Mouse (Mus musculus) frontal cortex, postnatal 25 days (tissue): ENCODE measurements at regions not wholly inside any gene's neighbourhood (a gene's known extent, or its start where the extent isn't known, plus 50 kb on each side); places are given as distances from the start of the nearest gene placed in this dataset.
A peak's percentile ranks its signal among the peaks of the same experiment; 100 is the strongest.

Experiments
- DNase-seq, 2 experiments: peaks; one replicate each; pipeline ENCODE4 v3.0.0; 2022; ENCODE audit warnings: low spot score in 2 of 2

DNA sequence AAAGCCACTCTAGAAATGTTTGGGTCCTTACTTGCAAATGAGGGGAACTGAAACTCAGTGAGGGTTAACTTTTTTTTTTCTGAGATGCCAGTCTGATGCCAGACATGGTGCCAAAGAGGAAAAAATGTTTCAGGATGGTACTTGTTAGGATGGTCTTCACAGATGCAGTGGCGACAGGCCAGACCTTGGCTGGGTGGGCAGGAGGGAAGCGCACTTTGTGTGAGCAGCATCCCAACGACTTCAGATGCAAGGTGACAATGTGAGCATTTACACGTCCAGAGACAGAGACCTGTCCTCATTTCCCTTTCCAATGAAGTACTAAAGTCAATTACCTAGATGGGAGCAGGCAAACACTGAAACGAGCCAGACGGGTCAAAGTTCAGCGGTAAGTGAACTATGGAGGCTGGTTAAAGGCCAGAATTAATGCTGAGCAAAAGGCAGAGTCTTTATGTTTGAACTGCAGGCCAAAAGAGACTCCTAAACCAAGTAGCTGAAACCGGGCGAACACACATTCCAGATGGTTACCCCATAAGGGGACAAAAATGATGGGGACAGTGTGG lies 213.7 kb upstream of the Ccdc122 start:
- DNase-seq: no peak

DNA sequence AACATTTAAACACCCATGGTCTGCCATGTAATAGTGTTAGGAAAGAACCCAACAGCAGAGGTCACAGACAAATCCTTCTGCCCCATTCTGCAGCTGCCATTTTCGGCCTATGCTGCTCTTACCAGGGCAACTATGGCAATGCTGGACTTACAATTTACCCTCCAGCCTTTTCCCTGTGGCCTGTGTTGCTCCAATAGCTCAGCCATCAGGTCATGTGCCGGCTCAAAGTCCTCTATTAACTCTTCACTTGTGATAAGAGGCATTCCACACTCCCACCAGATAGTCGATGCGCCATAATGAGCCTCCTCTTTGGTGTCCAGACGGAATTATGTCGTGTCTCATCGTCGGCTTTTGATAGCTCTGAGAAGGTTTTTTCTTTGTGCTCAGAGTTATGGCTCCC lies 214.7 kb upstream of the Ccdc122 start:
- no peak for DNase-seq

DNA sequence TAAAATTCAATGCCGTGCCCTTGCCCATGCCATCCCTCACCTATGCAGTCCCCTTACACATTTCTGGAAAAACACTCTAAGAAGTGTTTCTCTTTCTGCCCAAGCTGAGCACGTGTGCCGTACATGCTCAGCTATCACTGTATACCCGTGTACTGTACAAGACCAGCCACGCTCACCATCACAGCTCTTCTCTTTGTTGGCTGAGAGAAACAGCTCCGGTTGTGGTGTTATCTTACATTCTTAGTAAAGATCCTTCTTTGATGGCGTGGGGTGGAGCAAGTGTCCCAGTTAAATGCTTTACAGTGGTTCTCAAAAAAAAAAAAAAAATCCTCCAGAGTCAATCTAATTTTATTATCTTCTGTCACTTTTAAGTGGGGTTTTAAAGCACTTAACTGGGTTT lies 215.1 kb upstream of the Ccdc122 start:
- no peak for DNase-seq

DNA sequence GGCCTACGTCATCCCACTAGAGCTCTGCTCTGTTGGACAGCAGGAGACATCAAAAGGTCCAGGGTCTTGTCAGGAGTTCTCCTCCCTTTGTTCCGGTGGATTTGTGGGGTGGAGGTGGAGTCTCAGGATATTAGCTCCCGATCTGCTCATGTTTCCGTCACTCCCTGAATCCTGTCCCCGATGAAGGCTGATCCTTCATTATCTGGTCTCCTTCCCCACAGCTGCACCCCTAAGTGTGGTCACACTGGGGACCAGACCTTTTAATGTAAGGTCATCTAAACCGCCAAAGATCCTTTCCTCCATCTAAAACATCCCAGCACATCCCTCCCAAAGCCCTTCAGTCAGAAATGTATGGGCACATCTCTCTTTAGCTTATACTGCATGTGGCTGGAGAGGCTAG lies 215.6 kb upstream of the Ccdc122 start:
- DNase-seq: no peak

DNA sequence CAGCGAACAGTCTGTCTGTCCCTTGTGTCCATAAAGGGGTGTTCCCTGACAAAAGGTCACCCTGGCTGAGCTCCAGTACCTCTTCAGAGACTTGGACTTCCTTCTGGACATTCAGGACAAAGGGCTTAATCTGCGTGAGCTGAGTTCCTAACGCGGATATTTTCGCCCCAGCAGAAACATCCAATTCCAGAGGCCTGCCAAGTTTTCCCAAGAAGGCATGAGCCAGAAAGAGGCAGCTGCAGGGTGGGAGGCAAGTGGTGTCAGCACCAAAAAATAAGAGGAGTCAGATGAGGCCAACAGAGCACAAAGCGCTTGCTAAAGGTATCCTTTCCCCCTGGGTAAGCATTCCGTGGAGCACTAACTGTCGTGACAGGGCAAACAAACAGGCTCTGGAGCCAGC lies 216.9 kb upstream of the Ccdc122 start:
- DNase-seq: peak; percentile 48 to 68

DNA sequence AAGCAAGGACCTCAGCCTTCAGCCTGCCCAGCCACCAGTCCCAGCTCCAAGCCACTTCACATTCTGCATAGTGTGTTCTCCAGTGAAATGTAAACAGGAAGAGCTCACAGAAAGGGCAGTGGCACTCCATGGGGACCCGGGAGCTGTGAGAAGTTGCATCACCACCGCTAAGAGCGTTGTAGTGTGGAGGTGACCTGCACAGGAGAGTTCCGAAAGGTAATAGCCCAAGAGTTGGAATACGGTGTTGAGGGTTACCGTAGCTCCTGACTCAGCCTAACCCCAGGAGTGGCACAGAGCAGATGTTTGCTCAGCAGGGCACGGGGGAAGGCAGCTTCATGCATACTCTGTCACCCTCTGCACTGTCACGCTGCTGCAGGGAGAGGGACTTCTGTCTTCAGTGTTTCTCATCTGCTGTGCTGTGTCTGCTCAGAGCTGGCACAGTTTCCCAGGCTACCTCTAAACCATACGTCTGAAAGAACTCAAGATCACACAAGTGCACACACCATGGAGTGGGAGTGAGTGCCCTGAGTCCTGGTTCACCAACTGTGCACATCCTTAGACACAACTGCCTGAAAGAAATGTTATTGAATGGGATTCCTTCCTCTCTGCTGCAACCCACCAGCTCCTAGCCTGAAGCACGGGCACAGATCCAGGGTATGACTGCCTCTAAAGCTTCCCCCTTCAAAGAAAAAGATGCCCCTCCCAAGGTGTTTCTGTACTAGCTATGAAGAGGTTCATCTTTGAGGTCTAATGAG lies 218.1 kb upstream of the Ccdc122 start:
- no peak for DNase-seq

DNA sequence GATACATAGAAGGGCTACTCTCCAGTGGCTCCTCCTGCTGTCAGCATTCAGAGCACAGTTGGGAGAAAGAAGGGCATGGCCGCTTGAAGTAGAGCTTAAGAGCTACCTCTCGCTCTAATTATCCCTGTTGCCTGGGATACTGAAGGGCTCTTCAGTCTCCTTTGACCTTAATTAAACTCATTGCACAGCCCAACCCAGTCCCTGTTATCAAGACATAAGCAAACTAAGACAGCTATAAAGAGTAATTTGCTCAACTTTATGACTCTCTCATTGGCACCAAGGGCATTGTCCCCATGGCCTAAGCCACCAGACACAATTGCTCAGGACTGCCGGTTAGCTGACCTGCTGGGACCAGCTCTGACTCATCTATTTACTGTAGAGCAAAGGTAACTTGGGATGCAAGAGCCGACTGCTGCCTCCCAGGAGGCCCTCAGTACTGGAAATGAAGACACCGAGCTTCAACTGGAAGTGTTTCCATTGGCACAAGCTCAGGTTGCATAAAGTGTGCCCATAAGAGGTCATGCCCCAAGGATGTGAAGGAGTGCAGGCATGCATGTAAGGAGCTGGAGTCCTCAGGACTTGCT lies 219.3 kb upstream of the Ccdc122 start:
- DNase-seq: no peak

DNA sequence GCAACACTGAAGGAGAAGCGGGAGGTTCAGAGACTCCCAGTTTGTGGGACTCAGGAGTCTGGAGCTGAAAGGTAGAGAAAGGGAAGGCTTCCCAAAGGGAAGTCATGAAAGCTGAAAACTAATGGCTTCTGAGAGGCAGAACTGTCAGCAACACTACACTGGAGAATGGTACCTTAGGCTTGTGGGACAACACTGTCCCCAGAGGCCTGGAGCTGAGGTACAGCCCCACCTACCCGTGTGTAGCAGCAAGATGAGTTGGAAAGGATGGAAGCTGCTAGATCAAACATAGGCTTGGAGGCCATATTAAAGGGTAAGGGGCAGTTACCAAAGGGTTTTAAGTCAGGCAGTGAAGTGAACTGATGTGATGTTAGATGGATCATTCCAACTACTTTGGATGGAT lies 219.9 kb upstream of the Ccdc122 start:
- no peak for DNase-seq

DNA sequence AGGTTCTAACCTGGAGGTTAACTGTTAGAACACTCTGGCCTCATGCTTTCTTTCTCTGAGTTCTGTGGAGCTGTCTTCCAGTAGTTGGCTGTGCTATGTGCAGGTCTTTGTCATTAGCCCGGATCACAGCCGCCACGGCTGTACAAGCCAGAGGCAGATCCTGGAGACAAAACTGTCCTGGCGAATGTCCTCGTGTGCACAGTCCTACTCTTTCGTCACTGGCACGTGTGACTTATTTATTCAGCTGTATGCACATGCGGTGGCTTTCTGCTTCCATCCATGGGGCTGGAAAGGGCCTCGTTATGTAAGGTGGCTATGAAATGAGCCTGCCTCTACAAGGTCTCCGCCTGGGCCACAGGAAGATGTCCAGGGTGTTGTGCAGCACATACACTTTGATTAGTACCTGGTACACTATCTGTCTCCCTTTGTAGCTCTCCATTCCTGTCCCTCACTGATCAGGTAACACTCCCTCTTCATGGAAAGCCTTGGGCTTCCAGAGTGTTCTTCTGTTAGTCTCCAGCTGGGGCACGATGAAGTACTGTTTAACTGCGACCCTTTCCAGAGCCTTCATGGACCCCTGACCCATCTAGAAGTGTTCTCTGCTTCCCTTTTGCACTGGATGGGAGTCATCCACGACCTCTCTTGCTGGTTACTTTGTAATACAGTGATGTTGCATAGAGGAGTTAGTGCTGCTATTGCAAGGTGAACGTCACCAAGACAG lies 224.3 kb upstream of the Ccdc122 start:
- no peak for DNase-seq

DNA sequence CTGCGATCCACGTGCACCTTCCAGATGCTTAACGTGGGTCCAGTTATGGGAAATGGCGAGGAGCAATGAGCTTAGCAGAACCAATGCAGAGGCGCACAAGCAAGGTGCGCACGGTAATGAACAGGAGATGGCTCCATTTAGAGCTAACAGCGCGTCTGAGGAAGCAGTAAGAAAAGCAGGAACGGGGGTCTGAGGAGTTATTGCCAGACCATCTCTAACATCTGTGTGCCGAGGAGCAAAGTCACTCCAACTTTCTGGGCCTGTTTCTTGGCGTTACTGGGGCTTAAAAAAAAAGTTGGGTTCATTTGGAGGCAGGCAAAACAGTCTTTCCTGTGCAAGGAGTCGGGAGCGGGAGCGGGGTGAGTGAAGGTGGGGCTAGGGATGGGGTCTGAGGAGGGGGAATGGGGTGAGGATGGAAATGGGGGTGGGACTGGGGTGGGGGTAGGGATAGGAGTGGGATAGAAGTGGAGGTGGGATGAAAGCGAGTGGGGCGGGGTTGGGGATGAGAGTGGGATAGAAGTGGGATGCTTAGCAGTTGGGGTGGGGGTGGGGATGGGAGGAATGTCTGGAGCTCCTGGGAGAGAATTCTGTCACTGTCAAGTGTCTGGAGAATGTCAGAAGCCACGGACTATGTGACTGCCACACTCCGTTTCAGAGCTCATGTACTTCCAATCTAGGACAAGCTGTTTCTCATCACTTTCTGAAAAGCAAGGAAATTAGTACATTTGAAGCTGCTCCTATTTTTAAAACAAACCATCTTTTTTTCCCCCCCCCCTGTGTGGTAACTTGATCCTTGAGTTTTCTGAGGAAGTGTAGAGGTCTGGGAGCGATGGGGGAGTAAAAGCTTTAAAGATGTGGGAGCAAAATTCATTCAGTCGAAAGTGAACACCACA lies 225.6 kb upstream of the Ccdc122 start:
- no peak for DNase-seq

DNA sequence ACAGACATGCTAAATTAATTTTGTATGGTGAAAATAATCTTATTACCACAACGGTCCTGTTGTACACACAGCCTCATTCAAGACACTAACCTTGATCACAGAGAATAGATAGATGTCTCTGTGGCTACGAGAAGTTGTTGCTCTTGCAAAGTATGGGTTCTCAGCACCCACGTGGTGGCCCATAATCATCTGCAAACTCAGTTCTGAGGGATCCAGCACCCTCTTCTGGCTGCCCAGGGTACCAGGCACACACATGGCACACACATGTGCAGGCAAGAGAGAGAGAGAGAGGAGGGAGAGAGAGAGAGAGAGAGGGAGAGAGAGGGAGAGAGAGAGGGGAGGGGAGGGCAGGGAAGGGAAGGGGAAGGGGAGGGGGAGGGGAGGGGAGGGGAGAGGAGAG lies 226.5 kb upstream of the Ccdc122 start:
- no peak for DNase-seq

DNA sequence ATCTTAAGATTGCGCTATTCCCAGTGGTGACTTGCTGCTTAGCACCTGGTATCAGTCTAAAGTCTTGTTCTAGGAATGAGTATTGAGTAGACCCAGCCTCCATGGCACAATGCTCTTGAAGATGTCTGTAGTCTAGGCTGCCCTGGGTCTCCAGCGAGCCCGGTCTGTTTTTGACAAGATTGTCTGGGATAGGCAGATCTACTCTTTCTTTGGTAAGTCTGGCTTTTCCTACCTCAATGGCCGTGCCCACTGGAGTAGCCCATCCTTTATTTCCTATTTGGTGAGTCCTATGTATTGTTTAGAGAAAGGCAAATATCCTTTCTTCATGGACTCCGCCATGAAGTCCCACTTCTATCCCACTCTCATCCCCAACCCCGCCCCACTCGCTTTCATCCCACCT lies 227.2 kb upstream of the Ccdc122 start:
- DNase-seq: no peak

DNA sequence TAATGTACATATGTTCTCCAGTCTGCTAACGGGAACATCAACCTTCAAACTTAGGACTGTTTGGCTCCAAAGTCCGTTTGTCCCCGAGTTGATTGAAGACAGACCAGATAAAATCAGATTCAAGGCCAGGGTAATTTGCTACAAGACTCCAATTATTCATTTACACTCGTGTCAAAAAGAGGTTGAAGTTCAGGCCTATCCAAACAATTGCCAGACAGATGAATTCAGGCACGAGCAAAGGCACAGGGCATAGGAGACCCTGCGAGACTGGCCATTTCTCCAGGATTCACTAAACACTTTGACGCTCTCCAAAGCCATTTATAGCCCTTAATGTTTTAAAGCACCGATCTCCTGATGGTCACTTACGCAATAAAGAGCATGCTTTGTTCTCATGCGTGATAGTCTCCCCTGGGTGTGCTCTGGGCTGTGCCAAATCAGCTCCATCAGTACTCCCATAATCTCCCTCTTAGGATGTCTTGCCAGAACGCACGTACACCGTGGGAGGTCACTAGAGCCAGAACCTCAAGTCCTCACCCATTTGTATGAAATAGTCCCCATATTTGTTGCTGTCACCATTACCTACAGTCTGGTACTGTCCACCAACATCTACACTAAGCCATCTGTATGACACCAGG lies 231.3 kb upstream of the Ccdc122 start:
- DNase-seq: no peak

DNA sequence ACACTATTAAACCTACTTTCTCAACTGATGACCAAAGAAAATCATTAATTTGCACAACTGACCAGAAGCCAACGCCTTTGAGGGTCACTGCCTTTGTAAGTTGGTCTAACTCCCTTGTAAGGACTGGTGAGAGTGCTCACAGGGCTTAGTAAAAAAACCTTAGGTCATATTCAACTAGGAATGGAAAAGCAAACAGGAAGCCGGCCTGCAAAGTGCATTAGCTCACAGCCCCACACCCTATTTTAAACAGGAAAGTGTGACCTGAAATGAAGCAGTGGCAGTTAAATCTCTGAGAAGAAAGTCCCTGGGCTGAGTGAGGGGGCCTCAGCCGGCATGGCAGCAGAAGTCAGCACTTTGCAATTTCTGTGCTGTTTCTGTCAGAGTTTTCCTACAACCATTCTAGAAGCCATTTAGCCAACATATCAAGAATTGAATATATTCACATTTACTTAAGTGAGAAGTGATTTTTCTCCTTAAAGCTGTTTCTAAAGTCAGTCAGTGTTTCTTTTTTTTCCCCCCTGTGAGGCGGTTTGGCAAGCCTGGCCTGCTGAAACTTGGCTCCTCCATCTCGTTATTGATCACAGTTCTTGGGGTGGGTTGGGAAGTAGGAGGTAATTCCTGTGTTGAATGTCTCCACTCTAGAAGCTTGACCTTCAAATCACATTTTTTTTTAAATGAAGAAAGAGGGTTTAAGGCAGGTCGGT lies 232.0 kb upstream of the Ccdc122 start:
- no peak for DNase-seq

DNA sequence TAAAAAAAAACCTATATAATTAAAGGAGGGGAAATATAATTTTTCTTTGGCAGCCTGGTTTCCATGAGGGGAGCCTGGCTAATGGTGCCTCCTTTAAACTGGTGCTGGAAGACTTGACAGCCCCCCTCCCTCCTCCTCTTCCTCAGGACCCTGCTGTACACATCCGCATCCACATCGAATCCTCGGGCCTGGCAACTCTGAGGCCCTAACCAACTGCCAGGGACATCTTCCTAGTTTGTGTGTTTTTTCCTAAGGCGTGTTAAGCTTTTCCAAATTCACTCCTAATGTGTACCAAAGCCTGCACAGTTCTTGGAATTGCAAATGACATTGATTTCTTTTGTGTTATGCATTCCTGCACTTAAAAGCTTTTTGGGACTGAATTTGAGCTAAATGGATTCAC lies 236.4 kb upstream of the Ccdc122 start:
- no peak for DNase-seq

DNA sequence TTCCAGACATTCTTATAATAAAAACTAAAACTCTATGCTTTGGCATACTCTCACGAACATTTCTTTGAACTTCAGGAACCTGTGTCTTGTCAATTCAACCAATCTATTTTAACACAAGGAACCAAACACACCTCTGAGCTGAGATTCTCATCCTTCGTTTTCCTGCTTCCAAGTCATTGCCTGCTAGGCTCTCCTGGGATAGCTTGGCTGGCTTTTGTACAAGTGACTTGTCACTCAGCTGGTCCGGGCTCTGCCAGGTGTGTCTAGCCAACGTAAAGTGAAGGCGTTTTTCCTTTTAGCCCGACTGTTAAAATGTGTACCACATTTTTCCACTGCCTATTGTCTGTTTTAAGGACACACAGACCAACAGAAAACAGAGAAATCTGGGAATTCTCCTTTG lies 236.8 kb upstream of the Ccdc122 start:
- no peak for DNase-seq

DNA sequence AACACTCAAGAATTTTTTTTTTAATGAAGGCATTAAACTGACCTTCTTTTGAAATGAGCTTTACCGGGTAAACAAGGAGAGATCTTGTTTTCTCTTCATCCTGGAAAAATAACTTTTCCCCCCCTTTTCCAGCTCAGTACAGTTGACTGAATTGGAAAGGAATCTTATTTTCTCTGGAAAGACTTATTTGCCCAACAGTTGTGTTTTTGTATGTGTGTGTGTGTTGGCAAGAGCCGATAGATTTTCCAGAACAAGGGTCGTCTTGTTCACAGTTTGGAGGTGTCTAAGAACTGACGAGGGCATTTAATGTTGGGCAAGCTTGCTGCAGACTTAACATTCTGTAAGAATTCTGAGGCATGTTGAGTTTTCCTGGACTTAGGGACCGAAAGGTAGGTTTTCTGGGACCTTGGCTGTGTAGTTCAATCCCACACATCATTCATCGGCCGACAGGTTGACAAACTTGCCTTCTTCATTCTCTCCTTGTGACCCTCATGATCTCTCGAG lies 237.6 kb upstream of the Ccdc122 start:
- no peak for DNase-seq

DNA sequence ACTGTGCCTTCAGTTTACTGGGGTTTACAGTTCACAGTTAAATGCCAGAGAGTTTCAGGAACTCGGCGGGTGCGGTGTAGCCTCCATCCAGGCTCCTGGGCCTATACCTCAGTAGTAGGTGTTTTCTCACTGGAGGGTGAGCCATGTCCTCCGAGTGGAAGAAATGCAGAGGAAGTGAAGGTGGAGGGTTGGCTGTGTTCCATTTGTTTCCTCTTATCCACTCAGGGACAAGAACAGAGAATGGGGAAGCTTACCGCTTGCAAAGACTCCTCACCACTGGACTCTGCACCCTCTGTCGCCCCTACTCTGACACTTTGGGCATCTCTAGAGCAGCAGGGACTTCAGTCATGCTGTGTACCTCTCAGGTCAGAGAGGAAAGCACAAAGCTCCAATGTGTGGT lies 238.1 kb upstream of the Ccdc122 start:
- DNase-seq: no peak

DNA sequence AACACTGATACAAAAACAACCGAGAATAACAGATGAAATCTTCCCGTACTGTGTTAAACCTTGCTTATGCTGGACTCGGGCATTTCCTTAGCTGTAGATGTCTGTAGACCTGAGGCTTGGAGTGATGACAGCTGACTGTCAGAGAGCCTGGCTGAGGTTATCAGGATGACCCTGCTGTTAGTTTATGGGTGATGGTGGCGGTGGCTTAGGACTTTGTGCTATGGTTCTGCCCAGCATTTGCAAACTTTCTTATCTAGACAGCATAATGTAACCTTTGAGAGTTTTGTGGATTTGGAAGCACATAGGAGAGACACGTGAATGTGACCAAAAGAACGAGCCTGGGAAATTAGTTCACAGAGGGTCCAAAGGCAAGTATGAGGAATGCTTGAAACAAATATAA lies 239.1 kb upstream of the Ccdc122 start:
- no peak for DNase-seq

DNA sequence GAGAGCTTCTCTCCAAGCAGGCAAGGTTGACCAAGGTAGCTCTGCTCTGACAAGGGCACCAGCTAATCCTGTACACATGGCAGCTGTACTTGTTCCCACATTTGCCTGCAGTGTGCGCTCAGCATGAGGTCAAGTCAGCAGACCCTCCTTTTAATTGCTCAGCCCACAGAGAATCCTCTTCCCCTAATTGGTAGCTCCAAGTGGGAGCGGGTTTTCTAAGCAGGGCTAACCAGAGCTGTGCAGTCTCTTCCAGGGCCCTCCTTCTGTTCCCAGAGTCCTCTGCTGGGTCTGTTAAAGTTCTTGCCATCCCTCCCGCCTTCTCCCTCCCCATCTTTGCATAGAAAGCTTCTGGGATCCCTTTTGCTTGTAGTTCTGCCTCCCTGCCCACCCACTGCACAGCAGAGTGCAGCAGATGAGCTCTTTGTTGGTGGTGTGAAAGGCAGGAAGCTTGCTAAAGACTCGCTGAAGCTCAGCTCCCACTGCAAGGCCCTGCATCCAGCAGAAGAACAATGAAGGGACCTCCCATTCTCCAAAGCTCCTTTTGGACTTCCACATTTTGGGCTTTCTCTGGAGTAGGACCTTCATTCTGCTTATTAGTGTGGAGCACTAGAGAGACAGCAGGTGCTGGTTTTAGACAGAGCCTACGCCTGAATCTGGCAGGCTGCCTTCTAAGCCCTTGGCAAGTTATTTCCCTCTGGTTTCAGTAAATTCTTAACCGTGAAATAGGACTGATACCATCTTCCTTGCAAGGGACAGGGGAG lies 235.3 kb upstream of the Serp2 start:
- DNase-seq: peak; percentile 33 to 53
